Mouse (Mus musculus) midbrain, embryonic 10.5 days (tissue): ENCODE data around the gene Polr3a. TPM values are rescaled to one million over a fixed set of nuclear protein-coding genes. Genes with fewer than 3 reads are reported as not detected.
A peak's percentile ranks its signal among the peaks of the same experiment; 100 is the strongest.

Experiments used
- DNase-seq: peaks from one replicate; pipeline ENCODE4 v3.0.0-alpha.2; 2017; ENCODE audit warnings: low spot score
- H3K27ac ChIP-seq: fragments of 300-500 bp; sonication (generic); replicated peaks from 2 replicates; pipeline ENCODE4 v1.5.1; 2016; ENCODE audit warnings: mild to moderate bottlenecking
- H3K27me3 ChIP-seq: fragments of 300-500 bp; sonication (generic); 2 replicates; pipeline ENCODE4 v1.6.1; 2016; ENCODE audit warnings: low read depth, mild to moderate bottlenecking; ENCODE audit not compliant: poor library complexity, severe bottlenecking
- H3K36me3 ChIP-seq: fragments of 300-500 bp; sonication (generic); 2 replicates; pipeline ENCODE4 v1.6.1; 2016; ENCODE audit warnings: mild to moderate bottlenecking, moderate library complexity
- H3K4me1 ChIP-seq: fragments of 300-500 bp; sonication (generic); 2 replicates; pipeline ENCODE4 v1.6.1; 2016
- H3K4me3 ChIP-seq: fragments of 300-500 bp; sonication (generic); 2 replicates; pipeline ENCODE4 v1.5.1; 2016; ENCODE audit warnings: mild to moderate bottlenecking, moderate library complexity
- H3K9me3 ChIP-seq: fragments of 300-500 bp; sonication (generic); replicated peaks from 2 replicates; pipeline ENCODE4 v1.6.1; 2016; ENCODE audit warnings: mild to moderate bottlenecking
- WGBS: fragments of 180-500 bp; shearing (Covaris S2); methylation state at CpG from one replicate; pipeline ENCODE4 v1.1.7; 2016; 5-methylcytosine and 5-hydroxymethylcytosine counted together
- polyA plus RNA-seq: library from polyadenylated mRNA; unstranded; fragments of >200 nt; fragmentation: Nextera tagmentation; extraction: Ambion mirVana; gene quantifications from 2 replicates; pipeline ENCODE4 v1.2.1, GENCODE M21; 2016

Gene Polr3a
- polyA plus RNA-seq, result 18.3 and 21.0 TPM in 2 replicates

GRCm38 (mm10) chr14:24486773-24487227, at the start of gene Polr3a, which contains the start of gene Rps24:
Gene Polr3a, minus strand, starts transcription at chr14:24487058.
Gene Rps24, plus strand, starts transcription at chr14:24487125.
- Histone ChIP-seq H3K4me3 (peak within 1 kb of the TSS; percentile 92), H3K27me3 (no peaks in the 10 kb centered on the region), H3K9me3 (no peaks in the 10 kb centered on the region), H3K36me3 (peaks cover 29% of the 10 kb centered on the region), H3K4me1 (peaks cover 16% of the 10 kb centered on the region), H3K27ac (peak within 1 kb of the TSS; percentile 85)
- peak; percentile 94 for DNase-seq
- under 1% methylated on average over 30 of the region's 30 CpGs for WGBS

DNA sequence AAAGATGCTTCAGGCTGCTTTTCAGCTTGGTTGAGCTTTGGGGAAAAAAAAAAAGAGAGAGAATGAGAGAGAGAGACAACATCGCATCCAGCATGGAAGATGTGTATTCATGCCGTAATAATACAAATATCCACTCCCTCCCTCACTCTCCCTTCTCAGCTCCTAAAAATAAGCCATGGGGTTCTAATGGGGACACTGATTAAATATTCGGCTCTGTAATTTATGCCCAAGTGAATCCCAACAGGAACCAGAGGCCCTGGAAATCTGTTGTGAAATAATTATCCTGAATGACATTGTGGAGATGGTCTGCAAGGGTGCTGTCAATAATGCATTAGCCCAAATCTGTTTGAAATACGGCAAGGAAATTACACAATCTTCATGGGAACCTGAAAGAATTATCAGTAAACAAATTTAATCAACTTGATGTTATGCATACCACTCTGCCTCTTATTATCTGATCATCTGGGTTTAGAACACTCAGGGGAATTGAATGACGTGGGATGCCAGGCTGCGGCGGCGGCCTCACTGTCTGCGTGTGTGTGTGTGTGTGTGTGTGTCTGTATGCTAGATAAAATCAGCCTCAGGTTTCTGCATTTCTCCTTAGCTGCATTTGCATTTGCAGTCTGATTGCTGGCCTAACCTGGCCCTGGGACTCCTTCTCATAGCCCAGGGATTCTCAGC, 48.1 kb upstream of the Polr3a start:
- Histone ChIP-seq H3K4me1 (peaks cover 50% of the 10 kb centered on the region), H3K4me3 (no peak overlapping the region), H3K27ac (no peak overlapping the region), H3K27me3 (no peaks in the 10 kb centered on the region), H3K36me3 (no peaks in the 10 kb centered on the region), H3K9me3 (no peaks in the 10 kb centered on the region; the same call in 1 of the 2 replicates)
- WGBS, result 91% methylated on average over 9 of the region's 9 CpGs
- no peak for DNase-seq

GRCm38 (mm10) chr14:24530228-24530627, 43.4 kb upstream of the Polr3a start:
- H3K36me3 ChIP-seq, result no peaks in the 10 kb centered on the region
- 0 out of 2 replicates have a peak overlapping the region, but pooled peaks have one; percentile 4 for H3K4me3 ChIP-seq
- H3K9me3 ChIP-seq, result no peaks in the 10 kb centered on the region
- peak overlapping the region; percentile 33; the same call in 1 of the 2 replicates for H3K27ac ChIP-seq
- DNase-seq, result peak; percentile 59
- 3% methylated on average over 6 of the region's 6 CpGs for WGBS
- peaks cover 65% of the 10 kb centered on the region for H3K4me1 ChIP-seq
- H3K27me3 ChIP-seq, result 0 out of 2 replicates have a peak, but pooled peaks cover 6% of the 10 kb centered on the region

DNA sequence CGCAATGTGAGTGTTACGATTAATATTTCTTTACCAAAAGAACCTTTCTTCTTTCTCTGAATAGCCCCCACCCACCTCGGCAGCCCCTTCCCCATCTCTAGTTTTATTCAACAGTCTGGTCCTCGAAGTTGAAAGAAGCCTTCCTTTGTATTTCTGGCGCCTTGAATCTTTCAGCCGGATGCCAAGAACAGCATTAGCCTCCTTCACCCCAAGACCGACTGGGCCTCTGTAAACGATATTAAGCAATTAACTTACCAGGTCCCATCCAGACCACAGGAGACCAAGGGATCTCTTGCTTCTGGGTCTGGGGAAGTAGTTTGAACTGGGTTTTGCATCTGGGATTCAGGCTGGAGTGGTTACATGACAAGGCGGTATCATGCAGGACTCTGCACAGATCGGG, 39.6 kb upstream of the Polr3a start:
- 74% methylated on average over 10 of the region's 10 CpGs for WGBS
- Histone ChIP-seq H3K27me3 (0 out of 2 replicates have a peak, but pooled peaks cover 6% of the 10 kb centered on the region), H3K4me1 (peaks cover 36% of the 10 kb centered on the region), H3K36me3 (no peaks in the 10 kb centered on the region), H3K27ac (0 out of 2 replicates have a peak overlapping the region, but pooled peaks have one; percentile 0), H3K9me3 (no peaks in the 10 kb centered on the region), H3K4me3 (no peak overlapping the region)
- no peak for DNase-seq

GRCm38 (mm10) chr14:24525677-24526415, 39.0 kb upstream of the Polr3a start:
- Histone ChIP-seq H3K36me3 (no peaks in the 10 kb centered on the region), H3K27me3 (0 out of 2 replicates have a peak, but pooled peaks cover 6% of the 10 kb centered on the region), H3K9me3 (no peaks in the 10 kb centered on the region), H3K27ac (no peak overlapping the region; the same call in 1 of the 2 replicates), H3K4me3 (no peak overlapping the region), H3K4me1 (peaks cover 35% of the 10 kb centered on the region)
- no peak for DNase-seq
- 75% methylated on average over 10 of the region's 10 CpGs for WGBS

DNA sequence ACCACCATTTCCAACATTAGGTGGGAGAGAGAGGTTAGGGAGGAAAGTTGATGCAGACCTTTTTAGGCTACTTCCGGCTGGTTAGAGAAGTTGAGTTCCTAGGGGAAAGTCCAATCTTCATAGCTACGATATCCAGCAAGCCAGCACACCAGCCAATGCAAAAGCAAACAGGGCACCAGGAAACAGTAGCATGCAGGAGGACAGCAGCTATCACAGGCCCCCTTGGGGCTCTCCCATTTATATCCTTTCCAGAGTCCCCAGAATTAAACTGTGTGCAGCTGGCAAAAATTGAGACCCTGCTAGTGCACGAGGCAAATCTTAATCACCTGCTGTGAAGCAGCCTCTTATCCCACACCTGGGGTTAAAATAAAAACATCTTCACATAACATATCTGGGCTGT, 38.3 kb upstream of the Polr3a start:
- peaks cover 28% of the 10 kb centered on the region for H3K4me1 ChIP-seq
- no peaks in the 10 kb centered on the region for H3K36me3 ChIP-seq
- H3K4me3 ChIP-seq, result no peak overlapping the region
- 76% methylated on average over 3 of the region's 3 CpGs for WGBS
- DNase-seq, result no peak
- H3K27me3 ChIP-seq, result 0 out of 2 replicates have a peak, but pooled peaks cover 6% of the 10 kb centered on the region
- no peaks in the 10 kb centered on the region for H3K9me3 ChIP-seq
- H3K27ac ChIP-seq, result no peak overlapping the region

DNA sequence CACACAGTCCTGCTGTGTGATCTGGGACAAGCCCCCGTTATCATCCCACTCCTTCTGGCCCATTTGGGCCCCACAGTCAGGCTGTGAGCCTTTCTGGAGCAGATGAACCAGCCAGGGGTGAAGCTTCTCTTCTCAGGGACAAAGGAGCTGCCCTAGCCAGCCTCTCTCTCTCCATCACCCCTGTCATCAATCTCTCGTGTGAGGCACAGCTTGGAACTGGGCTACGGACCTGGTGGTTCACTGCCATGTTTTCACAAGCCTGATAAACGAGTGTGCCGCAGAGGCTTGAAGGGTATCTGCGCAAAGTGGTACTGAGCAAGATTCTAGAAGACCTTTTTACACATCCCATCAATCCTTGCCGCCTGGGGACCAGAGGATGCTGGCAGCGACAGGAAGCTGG, 34.7 kb upstream of the Polr3a start:
- H3K36me3 ChIP-seq, result no peaks in the 10 kb centered on the region
- 88% methylated on average over 8 of the region's 8 CpGs for WGBS
- H3K4me3 ChIP-seq, result no peak overlapping the region
- peaks cover 17% of the 10 kb centered on the region for H3K4me1 ChIP-seq
- H3K9me3 ChIP-seq, result no peaks in the 10 kb centered on the region
- H3K27ac ChIP-seq, result no peak overlapping the region; the same call in 1 of the 2 replicates
- DNase-seq, result no peak
- no peaks in the 10 kb centered on the region for H3K27me3 ChIP-seq

DNA sequence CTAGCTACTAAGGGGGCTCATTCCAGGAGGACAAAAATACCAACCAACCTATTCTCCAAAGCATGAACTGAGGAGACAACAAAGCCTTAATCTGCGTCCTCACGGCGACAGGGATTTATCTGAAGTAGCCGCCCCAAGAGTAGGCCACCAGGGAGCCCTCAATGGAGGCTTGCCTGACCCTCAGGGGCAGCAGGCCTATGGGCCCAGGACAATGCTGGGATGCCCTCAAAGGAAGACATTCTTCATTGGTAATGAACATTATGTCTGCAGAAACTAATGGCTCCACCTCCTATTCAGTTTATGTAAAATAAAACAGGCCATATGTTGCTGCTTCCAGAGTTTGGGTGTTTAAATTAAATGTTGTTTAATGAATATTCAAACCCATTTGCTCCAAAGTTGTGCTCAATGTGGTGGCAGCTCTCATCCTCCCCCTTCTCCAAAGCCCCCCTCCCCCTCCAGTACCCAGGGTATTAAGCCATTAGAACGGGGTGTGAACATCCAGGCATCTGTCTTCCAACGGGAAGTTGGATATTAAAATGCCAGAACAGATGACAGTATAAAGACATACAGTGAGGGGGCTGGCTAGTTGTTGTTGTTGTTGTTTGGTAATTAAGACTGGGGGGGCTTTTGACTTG, 25.8 kb upstream of the Polr3a start:
- Histone ChIP-seq H3K36me3 (no peaks in the 10 kb centered on the region), H3K27me3 (0 out of 2 replicates have a peak, but pooled peaks cover 12% of the 10 kb centered on the region), H3K9me3 (peaks cover 10% of the 10 kb centered on the region), H3K4me1 (peaks cover 29% of the 10 kb centered on the region), H3K27ac (0 out of 2 replicates have a peak overlapping the region, but pooled peaks have one; percentile 13), H3K4me3 (no peak overlapping the region)
- 74% methylated on average over 6 of the region's 6 CpGs for WGBS
- DNase-seq, result no peak

GRCm38 (mm10) chr14:24510679-24511078, 23.8 kb upstream of the Polr3a start:
- Histone ChIP-seq H3K36me3 (no peaks in the 10 kb centered on the region), H3K27ac (no peak overlapping the region), H3K4me1 (peaks cover 39% of the 10 kb centered on the region), H3K27me3 (peaks cover 26% of the 10 kb centered on the region), H3K4me3 (no peak overlapping the region), H3K9me3 (peaks cover 10% of the 10 kb centered on the region)
- 85% methylated on average over 2 of the region's 2 CpGs for WGBS
- DNase-seq, result no peak

- peaks cover 39% of the 10 kb centered on the region for H3K4me1 ChIP-seq
- 96% methylated on average over 1 of the region's 1 CpGs for WGBS
- H3K36me3 ChIP-seq, result no peaks in the 10 kb centered on the region
- peaks cover 10% of the 10 kb centered on the region for H3K9me3 ChIP-seq
- H3K27me3 ChIP-seq, result peaks cover 26% of the 10 kb centered on the region
- H3K27ac ChIP-seq, result no peak overlapping the region
- no peak for DNase-seq
- H3K4me3 ChIP-seq, result no peak overlapping the region
Observed at GRCm38 (mm10) chr14:24510218-24510617, 23.4 kb upstream of the Polr3a start.

- Histone ChIP-seq H3K27me3 (peaks cover 26% of the 10 kb centered on the region), H3K4me1 (peaks cover 39% of the 10 kb centered on the region), H3K4me3 (no peak overlapping the region), H3K9me3 (peaks cover 10% of the 10 kb centered on the region), H3K27ac (no peak overlapping the region), H3K36me3 (no peaks in the 10 kb centered on the region)
- 68% methylated on average over 5 of the region's 5 CpGs for WGBS
- DNase-seq, result no peak
Observed at GRCm38 (mm10) chr14:24509557-24509956, 22.7 kb upstream of the Polr3a start.

DNA sequence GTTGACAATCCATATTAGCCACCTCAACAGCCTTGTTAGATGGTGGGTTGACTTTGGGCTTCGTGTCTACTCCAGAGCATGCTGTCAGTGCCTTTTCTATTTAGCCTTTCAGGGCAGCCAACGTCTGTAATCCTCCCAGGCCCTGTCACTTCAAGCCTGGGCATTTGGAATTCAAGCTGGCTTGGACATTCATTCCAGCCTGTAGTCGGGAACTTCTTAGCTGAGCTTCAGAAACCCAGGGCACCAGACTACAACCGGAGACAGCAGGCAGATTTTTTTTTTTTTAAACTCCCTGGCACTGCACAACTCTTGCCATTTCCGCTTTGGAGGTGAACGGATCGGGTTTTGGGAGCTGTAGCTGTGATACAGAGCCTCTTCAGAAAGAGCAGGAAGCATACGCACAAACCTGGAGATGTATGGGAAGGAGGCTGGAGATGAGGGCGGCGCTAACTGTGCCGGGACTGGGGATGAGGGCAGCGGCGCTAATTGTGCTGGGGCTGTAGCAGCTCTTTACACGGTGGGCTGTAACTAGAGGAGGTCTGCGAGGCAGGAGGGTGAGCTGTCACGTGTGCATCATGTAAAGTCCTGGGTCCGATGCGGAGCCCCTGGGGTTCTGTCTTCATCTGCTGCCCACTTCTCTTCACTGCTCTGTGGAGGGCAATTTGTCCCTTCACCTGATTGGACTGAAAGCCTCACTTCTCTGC, 21.4 kb upstream of the Polr3a start:
- WGBS, result 28% methylated on average over 18 of the region's 18 CpGs
- Histone ChIP-seq H3K4me3 (peak overlapping the region; percentile 32), H3K27ac (peak overlapping the region; percentile 74)

More for the DNA sequence above, 21.4 kb upstream of the Polr3a start:
- H3K9me3 ChIP-seq, result peaks cover 10% of the 10 kb centered on the region
- peaks cover 39% of the 10 kb centered on the region for H3K4me1 ChIP-seq
- H3K27me3 ChIP-seq, result peaks cover 26% of the 10 kb centered on the region
- H3K36me3 ChIP-seq, result no peaks in the 10 kb centered on the region
- no peak for DNase-seq
